Mouse (Mus musculus) stomach, embryonic 14.5 days (tissue): ENCODE measurements around the gene Plet1. TPM values are rescaled to one million over a fixed set of nuclear protein-coding genes. Genes with fewer than 3 reads are reported as not detected.

Experiments
- ATAC-seq: fragments of 200-750 bp; cut with Nextera tagmentation; 2 replicates; pipeline ENCODE4 v1.8.0; 2017; ENCODE audit warnings: low read depth, moderate TSS enrichment; ENCODE audit not compliant: insufficient number of reproducible peaks, insufficient read depth, low FRiP score
- H3K27ac ChIP-seq: fragments of 300-500 bp; sonication (generic); 2 replicates; pipeline ENCODE4 v1.5.1; 2014; ENCODE audit warnings: mild to moderate bottlenecking, low read length, moderate library complexity, mixed read lengths
- H3K27me3 ChIP-seq: fragments of 300-500 bp; sonication (generic); 2 replicates; pipeline ENCODE4 v1.6.1; 2014; ENCODE audit warnings: low read length, control low read depth, mixed read lengths; ENCODE audit not compliant: control insufficient read depth, insufficient read depth
- H3K36me3 ChIP-seq: fragments of 300-500 bp; sonication (generic); 2 replicates; pipeline ENCODE4 v1.6.1; 2014; ENCODE audit warnings: mild to moderate bottlenecking, control low read depth, low read length, moderate library complexity, mixed read lengths; ENCODE audit not compliant: control insufficient read depth, insufficient read depth
- H3K4me1 ChIP-seq: fragments of 300-500 bp; sonication (generic); 2 replicates; pipeline ENCODE4 v1.6.1; 2014; ENCODE audit warnings: low read length, control low read depth, mixed read lengths; ENCODE audit not compliant: control insufficient read depth, insufficient read depth
- H3K4me2 ChIP-seq: fragments of 300-500 bp; sonication (generic); replicated peaks from 2 replicates; pipeline ENCODE4 v1.6.1; 2014; ENCODE audit warnings: low read depth, low read length, control low read depth
- H3K4me3 ChIP-seq: fragments of 300-500 bp; sonication (generic); 2 replicates; pipeline ENCODE4 v1.5.1; 2014; ENCODE audit warnings: low read depth, low read length, control low read depth
- H3K9ac ChIP-seq: fragments of 300-500 bp; sonication (generic); replicated peaks from 2 replicates; pipeline ENCODE4 v1.6.1; 2014; ENCODE audit warnings: low read depth, mild to moderate bottlenecking, control low read depth, low read length, moderate library complexity, mixed read lengths
- H3K9me3 ChIP-seq: fragments of 300-500 bp; sonication (generic); 2 replicates; pipeline ENCODE4 v1.6.1; 2016; ENCODE audit warnings: low read depth, low read length, control low read depth; ENCODE audit not compliant: control insufficient read depth
- WGBS: fragments of 180-500 bp; shearing (Covaris S2); extraction: QIAGEN DNeasy Blood & Tissue Kit; methylation state at CpG from one replicate; pipeline ENCODE4 v1.1.7; 2014; 5-methylcytosine and 5-hydroxymethylcytosine counted together
- polyA plus RNA-seq: library from polyadenylated mRNA; unstranded; fragments of >200 nt; fragmentation: Nextera tagmentation; extraction: Ambion mirVana; gene quantifications from 2 replicates; pipeline ENCODE4 v1.2.1, GENCODE M21; 2014

The Plet1 gene
- polyA plus RNA-seq = 2.4 and 4.8 TPM in 2 replicates

GRCm38 (mm10) chr9:50494311-50494710 lies at the start of gene Plet1:
Plet1 (plus strand) TSS chr9:50494525.
- no peak for ATAC-seq
- 0 out of 2 replicates have a peak, but pooled peaks cover 7% of the 10 kb centered on the region for H3K4me1 ChIP-seq
- no peak within 1 kb of the TSS for H3K4me2 ChIP-seq
- H3K9me3 ChIP-seq = no peaks in the 10 kb centered on the region
- H3K27me3 ChIP-seq = no peaks in the 10 kb centered on the region
- H3K36me3 ChIP-seq = no peaks in the 10 kb centered on the region
- H3K4me3 ChIP-seq = no peak within 1 kb of the TSS
- 75% methylated on average over 6 of the region's 6 CpGs for WGBS
- H3K27ac ChIP-seq = no peak within 1 kb of the TSS
- no peak within 1 kb of the TSS for H3K9ac ChIP-seq

- Histone ChIP-seq H3K27ac (no peak overlapping the region), H3K4me2 (no peak overlapping the region), H3K4me1 (peaks cover 2% of the 10 kb centered on the region; the same call in 1 of the 2 replicates), H3K4me3 (no peak overlapping the region), H3K9me3 (no peaks in the 10 kb centered on the region), H3K27me3 (no peaks in the 10 kb centered on the region), H3K9ac (no peak overlapping the region), H3K36me3 (no peaks in the 10 kb centered on the region)
- no peak for ATAC-seq
- 64% methylated on average over 13 of the region's 13 CpGs for WGBS
These were observed 45.3 kb upstream of the Plet1 start for GRCm38 (mm10) chr9:50449048-50449447.

- no peak for ATAC-seq
- Histone ChIP-seq H3K4me3 (no peak overlapping the region), H3K27ac (no peak overlapping the region), H3K9ac (no peak overlapping the region), H3K27me3 (no peaks in the 10 kb centered on the region), H3K36me3 (no peaks in the 10 kb centered on the region), H3K4me1 (peaks cover 2% of the 10 kb centered on the region; the same call in 1 of the 2 replicates), H3K9me3 (no peaks in the 10 kb centered on the region), H3K4me2 (no peak overlapping the region)
- WGBS = 61% methylated on average over 9 of the region's 9 CpGs
These were observed 42.7 kb upstream of the Plet1 start for GRCm38 (mm10) chr9:50451456-50452218.

- H3K9ac ChIP-seq = no peak overlapping the region
- H3K36me3 ChIP-seq = no peaks in the 10 kb centered on the region
- H3K27ac ChIP-seq = no peak overlapping the region
- ATAC-seq = no peak
- WGBS = 20% methylated on average over 10 of the region's 10 CpGs
- H3K4me2 ChIP-seq = peak overlapping the region; percentile 18
- no peak overlapping the region for H3K4me3 ChIP-seq
- H3K9me3 ChIP-seq = no peaks in the 10 kb centered on the region
- H3K4me1 ChIP-seq = no peaks in the 10 kb centered on the region; the same call in 1 of the 2 replicates
- H3K27me3 ChIP-seq = no peaks in the 10 kb centered on the region
These were observed 42.0 kb upstream of the Plet1 start for GRCm38 (mm10) chr9:50452303-50452775.

GRCm38 (mm10) chr9:50457596-50457995 lies 36.7 kb upstream of the Plet1 start:
- WGBS = 81% methylated on average over 7 of the region's 7 CpGs
- Histone ChIP-seq H3K27me3 (no peaks in the 10 kb centered on the region), H3K4me3 (no peak overlapping the region), H3K36me3 (no peaks in the 10 kb centered on the region), H3K27ac (no peak overlapping the region), H3K9me3 (no peaks in the 10 kb centered on the region), H3K4me1 (no peaks in the 10 kb centered on the region), H3K9ac (no peak overlapping the region), H3K4me2 (no peak overlapping the region)
- no peak for ATAC-seq

- 44% methylated on average over 2 of the region's 2 CpGs for WGBS
- no peak for ATAC-seq
These were observed 34.8 kb upstream of the Plet1 start for GRCm38 (mm10) chr9:50459537-50459936.

GRCm38 (mm10) chr9:50462494-50463204 lies 31.7 kb upstream of the Plet1 start:
- H3K4me3 ChIP-seq = no peak overlapping the region
- no peaks in the 10 kb centered on the region for H3K4me1 ChIP-seq
- no peaks in the 10 kb centered on the region for H3K9me3 ChIP-seq
- H3K9ac ChIP-seq = no peak overlapping the region
- H3K27me3 ChIP-seq = no peaks in the 10 kb centered on the region
- no peak overlapping the region for H3K27ac ChIP-seq
- no peak overlapping the region; the same call in 1 of the 2 replicates for H3K4me2 ChIP-seq
- no peak for ATAC-seq
- WGBS = 44% methylated on average over 19 of the region's 19 CpGs
- no peaks in the 10 kb centered on the region for H3K36me3 ChIP-seq

More at GRCm38 (mm10) chr9:50459537-50459936, 34.8 kb upstream of the Plet1 start:
- Histone ChIP-seq H3K4me1 (no peaks in the 10 kb centered on the region), H3K27ac (no peak overlapping the region), H3K9ac (no peak overlapping the region), H3K4me3 (no peak overlapping the region), H3K9me3 (no peaks in the 10 kb centered on the region), H3K4me2 (no peak overlapping the region), H3K27me3 (no peaks in the 10 kb centered on the region), H3K36me3 (no peaks in the 10 kb centered on the region)

GRCm38 (mm10) chr9:50463205-50463508 lies 31.2 kb upstream of the Plet1 start:
- H3K4me1 ChIP-seq = no peaks in the 10 kb centered on the region
- H3K27me3 ChIP-seq = no peaks in the 10 kb centered on the region
- no peak overlapping the region for H3K4me2 ChIP-seq
- no peak overlapping the region for H3K27ac ChIP-seq
- 34% methylated on average over 4 of the region's 4 CpGs for WGBS
- no peaks in the 10 kb centered on the region for H3K9me3 ChIP-seq
- H3K4me3 ChIP-seq = no peak overlapping the region
- H3K36me3 ChIP-seq = no peaks in the 10 kb centered on the region
- H3K9ac ChIP-seq = no peak overlapping the region
- no peak for ATAC-seq
